Mouse (Mus musculus) neural tube, embryonic 14.5 days (tissue): ENCODE results near the gene Kxd1. TPM values are rescaled to one million over a fixed set of nuclear protein-coding genes. Genes with fewer than 3 reads are reported as not detected.
"Not testable (repeated sequence)": the region's sequence is repeated elsewhere in the genome, so short reads cannot be mapped to it uniquely, and the experiment has no call there.

Experiments
- ATAC-seq: fragments of 200-750 bp; cut with Nextera tagmentation; 2 replicates; pipeline ENCODE4 v1.8.0; 2017; ENCODE audit warnings: low read depth, mild to moderate bottlenecking, moderate TSS enrichment, moderate library complexity
- H3K27ac ChIP-seq: fragments of 300-500 bp; sonication (generic); 2 replicates; pipeline ENCODE4 v1.5.1; 2014; ENCODE audit warnings: low read depth, mild to moderate bottlenecking, control low read depth, low read length, moderate library complexity, mixed read lengths
- H3K27me3 ChIP-seq: fragments of 300-500 bp; sonication (generic); 2 replicates; pipeline ENCODE4 v1.6.1; 2014; ENCODE audit warnings: low read length; ENCODE audit not compliant: control insufficient read depth, insufficient read depth
- H3K36me3 ChIP-seq: fragments of 300-500 bp; sonication (generic); 2 replicates; pipeline ENCODE4 v1.6.1; 2014; ENCODE audit warnings: low read length, mixed read lengths; ENCODE audit not compliant: control insufficient read depth, insufficient read depth
- H3K4me1 ChIP-seq: fragments of 300-500 bp; sonication (generic); 2 replicates; pipeline ENCODE4 v1.6.1; 2014; ENCODE audit warnings: low read length; ENCODE audit not compliant: control insufficient read depth, insufficient read depth
- H3K4me2 ChIP-seq: fragments of 300-500 bp; sonication (generic); 2 replicates; pipeline ENCODE4 v1.6.1; 2014; ENCODE audit warnings: mild to moderate bottlenecking, low read depth, low read length, control low read depth
- H3K4me3 ChIP-seq: fragments of 300-500 bp; sonication (generic); 2 replicates; pipeline ENCODE4 v1.5.1; 2014; ENCODE audit warnings: low read depth, low read length, control low read depth, mixed read lengths
- H3K9ac ChIP-seq: fragments of 300-500 bp; sonication (generic); replicated peaks from 2 replicates; pipeline ENCODE4 v1.6.1; 2014; ENCODE audit warnings: low read depth, mild to moderate bottlenecking, control low read depth, low read length, mixed read lengths
- H3K9me3 ChIP-seq: fragments of 300-500 bp; sonication (generic); 2 replicates; pipeline ENCODE4 v1.6.1; 2016; ENCODE audit warnings: low read length; ENCODE audit not compliant: control insufficient read depth
- WGBS: fragments of 180-500 bp; shearing (Covaris S2); extraction: QIAGEN DNeasy Blood & Tissue Kit; methylation state at CpG from one replicate; pipeline ENCODE4 v1.1.7; 2014; 5-methylcytosine and 5-hydroxymethylcytosine counted together
- polyA plus RNA-seq: library from polyadenylated mRNA; unstranded; fragments of >200 nt; fragmentation: Nextera tagmentation; extraction: Ambion mirVana; gene quantifications from 2 replicates; pipeline ENCODE4 v1.2.1, GENCODE M21; 2014

The Kxd1 gene
- polyA plus RNA-seq, 1 experiment from 2014 or later, result 51.9 TPM

DNA sequence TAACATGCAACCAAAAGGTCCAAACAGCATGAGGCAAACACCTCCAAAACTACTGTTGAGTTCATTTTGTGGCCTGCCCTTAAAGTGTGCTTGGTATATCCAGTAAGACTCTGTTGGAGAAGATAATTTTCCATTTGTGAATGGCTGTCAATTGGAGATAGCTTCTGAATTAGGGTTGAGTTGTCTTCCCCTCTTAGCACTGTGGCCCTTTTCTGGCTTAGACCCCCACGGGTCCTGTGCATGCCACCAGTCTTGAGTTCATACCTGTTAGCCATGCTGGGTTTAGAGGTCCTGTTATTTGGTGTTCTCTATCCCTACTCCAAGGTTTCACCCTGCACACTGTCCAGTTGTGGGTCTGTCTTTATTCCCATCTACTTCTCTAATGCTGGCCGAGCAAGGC is 16.0 kb downstream of the Kxd1 start:
- peaks cover 16% of the 10 kb centered on the region; the same call in 1 of the 2 replicates for H3K36me3 ChIP-seq
- no peak overlapping the region; the same call in 1 of the 2 replicates for H3K27ac ChIP-seq
- no peak overlapping the region for H3K4me2 ChIP-seq
- H3K4me3 ChIP-seq, result no peak overlapping the region
- no peak for ATAC-seq
- H3K27me3 ChIP-seq, result no peaks in the 10 kb centered on the region
- peaks cover 12% of the 10 kb centered on the region for H3K4me1 ChIP-seq
- 95% methylated on average over 2 of the region's 2 CpGs for WGBS
- no peaks in the 10 kb centered on the region for H3K9me3 ChIP-seq
- H3K9ac ChIP-seq, result no peak overlapping the region

- H3K9me3 ChIP-seq, ATAC-seq, H3K27me3 ChIP-seq, H3K27ac ChIP-seq: not testable (repeated sequence)
- peak overlapping the region; percentile 97 for H3K4me3 ChIP-seq
- H3K4me1 ChIP-seq, result peaks cover 12% of the 10 kb centered on the region
- WGBS, result 87% methylated on average over 6 of the region's 6 CpGs
- peak overlapping the region; percentile 100 for H3K4me2 ChIP-seq
- H3K36me3 ChIP-seq, result peaks cover 12% of the 10 kb centered on the region; the same call in 1 of the 2 replicates
- H3K9ac ChIP-seq, result peak overlapping the region; percentile 90; the same call in 1 of the 2 replicates
Measured at GRCm38 (mm10) chr8:70511174-70511573, 16.6 kb downstream of the Kxd1 start.

DNA sequence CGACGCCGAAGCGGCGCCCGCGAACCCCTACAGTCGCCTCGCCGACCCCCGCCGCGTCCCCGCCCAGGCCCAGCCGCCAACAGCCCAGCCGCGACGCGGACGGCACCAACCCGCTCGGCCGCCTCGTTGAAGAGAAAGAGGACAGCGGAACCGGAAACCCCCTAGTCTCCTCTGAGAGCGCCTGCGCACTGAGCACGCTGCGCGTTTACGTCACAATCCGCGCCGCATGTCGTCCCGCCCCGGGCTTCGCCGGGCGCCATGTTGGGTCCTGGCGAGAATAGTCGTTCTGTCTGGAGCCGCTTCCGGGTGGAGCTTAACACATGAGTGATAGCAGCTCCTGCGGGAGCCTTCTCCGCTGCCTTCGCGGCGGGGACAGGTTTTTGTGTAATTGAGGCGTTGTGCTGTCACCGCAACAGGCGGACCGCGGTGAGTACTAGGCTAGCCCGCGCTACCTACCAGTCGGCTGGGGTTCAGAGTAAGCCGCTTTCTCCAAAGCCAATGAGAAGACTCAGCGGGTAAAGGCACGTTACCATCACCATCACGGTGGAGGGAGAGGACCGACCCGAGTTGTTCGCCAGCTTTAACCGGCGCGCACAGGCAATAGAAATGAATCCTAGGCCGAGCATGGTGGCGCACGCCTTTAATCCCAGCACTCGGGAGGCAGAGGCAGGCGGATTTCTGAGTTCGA is 17.4 kb downstream of the Kxd1 start, which contains the start of gene Uba52:
Uba52 (minus strand) TSS at position 574 of the 688 bp plus-strand sequence.
- Histone ChIP-seq H3K9ac (peak within 1 kb of the TSS; percentile 90), H3K4me1 (peaks cover 19% of the 10 kb centered on the region), H3K36me3 (peaks cover 11% of the 10 kb centered on the region; the same call in 1 of the 2 replicates), H3K27me3 (no peaks in the 10 kb centered on the region), H3K27ac (peak within 1 kb of the TSS; percentile 97), H3K9me3 (no peaks in the 10 kb centered on the region), H3K4me3 (peak within 1 kb of the TSS; percentile 97), H3K4me2 (peak within 1 kb of the TSS; percentile 100)
- WGBS, result under 1% methylated on average over 67 of the region's 74 CpGs
- ATAC-seq, result peak; percentile 77

DNA sequence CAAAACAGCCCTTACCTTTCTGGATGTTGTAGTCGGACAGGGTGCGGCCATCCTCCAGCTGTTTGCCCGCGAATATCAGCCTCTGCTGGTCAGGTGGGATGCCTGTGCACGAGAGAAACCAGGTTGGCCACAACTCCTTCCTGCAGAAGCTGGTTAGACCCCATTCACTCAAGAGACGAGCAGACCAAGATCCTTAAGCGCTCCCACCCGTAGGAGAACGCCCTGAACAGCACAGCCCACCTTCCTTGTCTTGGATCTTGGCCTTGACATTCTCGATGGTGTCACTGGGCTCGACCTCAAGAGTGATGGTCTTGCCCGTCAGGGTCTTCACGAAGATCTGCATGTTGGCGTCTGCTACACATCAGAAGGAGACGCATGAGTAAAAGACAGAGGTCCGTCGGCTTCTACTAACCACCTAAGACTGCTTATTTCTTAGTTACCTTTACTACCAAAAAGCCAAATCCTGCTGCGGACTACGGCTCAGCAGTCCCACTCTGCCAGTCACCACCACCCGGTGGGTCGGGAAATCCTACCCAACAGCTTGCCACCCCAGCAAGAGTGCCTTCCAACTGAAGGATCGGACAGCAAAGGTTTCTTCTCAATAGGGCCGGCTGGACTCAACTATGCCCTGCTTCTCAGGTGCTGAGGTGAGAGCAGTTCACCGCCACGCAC is 18.3 kb downstream of the Kxd1 start:
- no peak for ATAC-seq
- Histone ChIP-seq H3K4me1 (peaks cover 20% of the 10 kb centered on the region), H3K27ac (peak overlapping the region; percentile 97; the same call in 1 of the 2 replicates), H3K4me3 (peak overlapping the region; percentile 97), H3K4me2 (peak overlapping the region; percentile 100), H3K9ac (peak overlapping the region; percentile 90), H3K9me3 (no peaks in the 10 kb centered on the region), H3K27me3 (no peaks in the 10 kb centered on the region), H3K36me3 (peaks cover 10% of the 10 kb centered on the region; the same call in 1 of the 2 replicates)
- 15% methylated on average over 25 of the region's 25 CpGs for WGBS

DNA sequence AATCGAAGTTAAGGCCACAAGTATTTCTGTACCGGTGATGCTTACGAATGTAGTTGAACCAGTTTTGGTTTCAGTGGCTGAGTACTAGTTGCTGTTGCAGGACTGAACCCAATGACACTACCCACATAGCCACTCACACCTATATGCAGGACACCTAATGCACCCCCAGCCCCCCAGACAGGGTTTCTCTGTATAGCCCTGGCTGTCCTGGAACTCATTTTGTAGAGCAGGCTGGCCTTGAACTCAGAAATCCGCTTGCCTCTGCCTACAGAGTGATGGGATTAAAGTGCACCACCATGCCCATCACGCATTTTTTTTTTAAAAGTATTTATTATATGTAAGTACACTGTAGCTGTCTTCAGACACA is 20.7 kb downstream of the Kxd1 start:
- H3K9me3 ChIP-seq, result no peaks in the 10 kb centered on the region
- H3K27ac ChIP-seq, result no peak overlapping the region
- no peak overlapping the region for H3K4me3 ChIP-seq
- no peak overlapping the region; the same call in 1 of the 2 replicates for H3K4me2 ChIP-seq
- WGBS, result 69% methylated on average over 5 of the region's 5 CpGs
- H3K9ac ChIP-seq, result no peak overlapping the region
- H3K4me1 ChIP-seq, result peaks cover 25% of the 10 kb centered on the region
- H3K27me3 ChIP-seq, result peaks cover 11% of the 10 kb centered on the region
- peaks cover 7% of the 10 kb centered on the region; the same call in 1 of the 2 replicates for H3K36me3 ChIP-seq
- no peak for ATAC-seq

GRCm38 (mm10) chr8:70506328-70507026 is 21.3 kb downstream of the Kxd1 start, which contains the start of gene Rex1bd:
TSS of gene Rex1bd (minus strand) at chr8:70506752.
- H3K36me3 ChIP-seq, result peaks cover 7% of the 10 kb centered on the region; the same call in 1 of the 2 replicates
- WGBS, result 3% methylated on average over 40 of the region's 40 CpGs
- H3K4me1 ChIP-seq, result peaks cover 25% of the 10 kb centered on the region

DNA sequence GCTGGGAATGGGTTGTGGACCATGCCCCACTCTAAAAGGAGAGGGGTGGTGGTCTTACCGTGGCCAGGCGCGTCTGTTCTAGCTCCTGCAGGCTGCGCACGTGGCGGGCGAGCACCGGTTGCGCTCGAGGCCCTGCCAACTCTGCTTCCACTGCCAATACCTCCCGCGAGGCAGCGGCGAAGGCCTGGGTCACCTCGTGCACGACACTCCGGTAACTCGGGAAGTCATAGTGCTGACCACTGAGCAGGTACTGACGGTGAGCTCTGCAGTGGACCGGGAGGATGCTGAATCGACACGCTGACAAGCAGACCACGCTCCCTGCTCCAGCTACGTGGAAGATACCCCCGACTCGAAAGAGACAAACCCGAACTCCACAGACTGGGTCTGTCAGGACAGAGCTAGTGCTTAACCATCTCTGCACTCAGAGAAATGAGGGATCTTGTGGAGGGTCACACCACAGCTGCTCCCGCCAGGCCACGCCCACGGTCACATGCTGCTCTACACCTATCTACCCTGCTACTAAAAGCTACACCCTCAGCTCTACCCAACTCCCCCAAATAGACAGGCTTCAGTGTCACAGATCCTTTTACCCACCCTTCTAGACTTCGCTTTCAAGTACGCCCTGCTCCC is 21.9 kb downstream of the Kxd1 start:
- Histone ChIP-seq H3K4me1 (peaks cover 25% of the 10 kb centered on the region), H3K36me3 (peaks cover 7% of the 10 kb centered on the region; the same call in 1 of the 2 replicates), H3K4me2 (peak overlapping the region; percentile 84), H3K27me3 (peaks cover 19% of the 10 kb centered on the region), H3K9me3 (no peaks in the 10 kb centered on the region), H3K27ac (peak overlapping the region; percentile 85; the same call in 1 of the 2 replicates), H3K4me3 (peak overlapping the region; percentile 55), H3K9ac (peak overlapping the region; percentile 74)
- WGBS, result 37% methylated on average over 32 of the region's 32 CpGs
- ATAC-seq, result peak; percentile 16

More at GRCm38 (mm10) chr8:70506328-70507026, 21.3 kb downstream of the Kxd1 start, which contains the start of gene Rex1bd:
- Histone ChIP-seq H3K4me3 (peak within 1 kb of the TSS; percentile 55), H3K9ac (peak within 1 kb of the TSS; percentile 74), H3K27ac (peak within 1 kb of the TSS; percentile 85), H3K9me3 (no peaks in the 10 kb centered on the region), H3K27me3 (peaks cover 16% of the 10 kb centered on the region), H3K4me2 (peak within 1 kb of the TSS; percentile 84)
- ATAC-seq, result peak; percentile 87

GRCm38 (mm10) chr8:70504851-70505250 is 22.9 kb downstream of the Kxd1 start:
- no peaks in the 10 kb centered on the region for H3K9me3 ChIP-seq
- no peak overlapping the region for H3K4me3 ChIP-seq
- H3K4me2 ChIP-seq, result no peak overlapping the region
- no peak overlapping the region for H3K27ac ChIP-seq
- H3K4me1 ChIP-seq, result peaks cover 25% of the 10 kb centered on the region
- H3K9ac ChIP-seq, result no peak overlapping the region
- WGBS, result 79% methylated on average over 3 of the region's 3 CpGs
- H3K36me3 ChIP-seq, result peaks cover 7% of the 10 kb centered on the region; the same call in 1 of the 2 replicates
- ATAC-seq, result no peak
- peaks cover 27% of the 10 kb centered on the region for H3K27me3 ChIP-seq
